Mouse (Mus musculus): ENCODE results near the gene Tbk1. TPM values are rescaled to one million over a fixed set of nuclear protein-coding genes. Genes with fewer than 3 reads are reported as not detected.

Tbk1 gene
- polyA plus RNA-seq, 1 experiment, result 41.5 TPM

GRCm38 (mm10) chr10:121507755-121508544 lies 78.6 kb downstream of the Tbk1 start:
- Histone ChIP-seq H3K4me3 (ENCODE audit: insufficient read depth, low read length) (no peak overlapping the region), H3K4me1 (ENCODE audit: control insufficient read depth, insufficient read depth, low read length) (peaks cover 3% of the 10 kb centered on the region; the same call in 1 of the 2 replicates), H3K27ac (ENCODE audit: insufficient read depth, low read length) (no peak overlapping the region)
- TF ChIP-seq POLR2A (IDR thresholded peaks at IDR 0.05; ENCODE audit: extremely low read depth, insufficient read depth, low read length), result no peak

- Histone ChIP-seq H3K4me1 (ENCODE audit: control insufficient read depth, insufficient read depth, low read length) (peaks cover 3% of the 10 kb centered on the region; the same call in 1 of the 2 replicates), H3K27ac (ENCODE audit: insufficient read depth, low read length) (0 out of 2 replicates have a peak overlapping the region, but pooled peaks have one; percentile 32), H3K4me3 (ENCODE audit: insufficient read depth, low read length) (no peak overlapping the region)
- TF ChIP-seq CTCF (IDR thresholded peaks at IDR 0.05; ENCODE audit: extremely low read depth, insufficient read depth, low read length) (no peak), POLR2A (IDR thresholded peaks at IDR 0.05; ENCODE audit: extremely low read depth, insufficient read depth, low read length) (no peak)
Measured at GRCm38 (mm10) chr10:121506731-121507583, 79.6 kb downstream of the Tbk1 start.

DNA sequence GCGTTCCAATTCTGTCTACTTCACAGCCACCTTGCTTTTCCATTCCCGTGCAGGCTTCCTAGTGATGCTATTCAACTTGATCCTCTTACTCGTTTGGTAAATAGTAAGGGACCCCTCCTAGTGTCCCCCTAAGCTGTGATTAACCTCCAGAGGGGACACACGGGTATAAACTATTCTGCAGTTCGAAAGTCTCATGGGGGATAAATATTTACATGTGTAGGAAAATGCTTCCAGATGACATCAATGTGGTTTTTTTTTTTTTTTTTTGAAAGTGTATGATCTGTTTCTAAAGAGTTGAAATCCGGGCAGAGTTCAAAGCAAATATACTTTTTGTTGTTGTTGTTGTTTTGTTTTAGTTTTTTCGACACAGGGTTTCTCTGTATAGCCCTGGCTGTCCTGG lies 80.7 kb downstream of the Tbk1 start:
- TF ChIP-seq POLR2A (IDR thresholded peaks at IDR 0.05; ENCODE audit: extremely low read depth, insufficient read depth, low read length) (no peak), CTCF (IDR thresholded peaks at IDR 0.05; ENCODE audit: extremely low read depth, insufficient read depth, low read length) (no peak)
- Histone ChIP-seq H3K4me1 (ENCODE audit: control insufficient read depth, insufficient read depth, low read length) (peaks cover 3% of the 10 kb centered on the region; the same call in 1 of the 2 replicates), H3K27ac (ENCODE audit: insufficient read depth, low read length) (no peak overlapping the region), H3K4me3 (ENCODE audit: insufficient read depth, low read length) (peak overlapping the region; percentile 31; the same call in 1 of the 2 replicates)

DNA sequence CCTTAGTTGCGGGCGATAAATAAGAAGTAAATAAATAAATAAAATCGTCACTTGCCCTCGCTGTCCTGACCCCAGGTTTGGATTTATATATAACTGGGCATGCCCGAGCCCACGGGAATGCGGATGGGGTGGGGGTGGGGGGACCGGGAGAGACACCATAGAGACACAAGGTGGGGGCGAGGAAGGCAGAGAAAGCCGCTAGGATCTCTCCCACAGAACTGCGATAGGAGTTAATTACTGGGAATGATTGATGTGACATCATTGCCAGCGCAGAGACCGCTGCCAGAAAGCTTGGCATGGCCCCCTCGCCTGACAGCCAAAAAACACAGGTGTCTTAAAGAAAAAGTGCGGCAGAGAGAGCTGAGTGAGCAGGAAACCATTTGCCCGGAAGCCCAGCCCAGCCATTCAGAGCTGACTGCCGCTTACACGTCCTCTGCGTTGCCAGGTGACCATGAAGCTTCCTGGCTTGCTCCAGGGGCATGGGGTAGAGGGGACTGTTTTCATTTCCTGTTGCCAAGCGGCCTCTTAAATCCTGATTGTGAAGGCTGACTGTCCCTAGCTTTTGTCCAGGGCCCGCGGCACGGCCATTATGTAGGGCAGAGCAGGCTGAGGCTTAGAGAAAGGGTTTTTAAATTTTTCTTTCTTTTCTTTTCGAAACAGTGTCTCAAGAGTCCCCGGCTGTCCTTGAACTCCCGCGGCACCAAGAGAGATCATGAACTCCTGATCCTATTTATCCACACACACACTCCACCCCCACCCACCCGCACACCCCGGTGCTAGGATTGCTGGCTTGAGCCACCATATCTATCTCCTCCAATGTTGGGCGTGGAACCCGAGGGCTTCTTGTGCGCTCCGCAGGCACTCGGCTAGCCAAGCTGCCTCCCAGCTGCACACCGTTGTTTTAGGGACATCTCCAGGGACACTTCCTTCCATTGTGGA lies 81.3 kb downstream of the Tbk1 start:
- peak overlapping the region; percentile 31 for H3K4me3 ChIP-seq (ENCODE audit: insufficient read depth, low read length)
- H3K27ac ChIP-seq (ENCODE audit: insufficient read depth, low read length), result no peak overlapping the region
- H3K4me1 ChIP-seq (ENCODE audit: control insufficient read depth, insufficient read depth, low read length), result peaks cover 3% of the 10 kb centered on the region; the same call in 1 of the 2 replicates
- TF ChIP-seq POLR2A (IDR thresholded peaks at IDR 0.05; ENCODE audit: extremely low read depth, insufficient read depth, low read length) (peak; percentile 78), CTCF (IDR thresholded peaks at IDR 0.05; ENCODE audit: extremely low read depth, insufficient read depth, low read length) (no peak)

- TF ChIP-seq CTCF (IDR thresholded peaks at IDR 0.05; ENCODE audit: extremely low read depth, insufficient read depth, low read length) (no peak), POLR2A (IDR thresholded peaks at IDR 0.05; ENCODE audit: extremely low read depth, insufficient read depth, low read length) (no peak)
- Histone ChIP-seq H3K4me3 (ENCODE audit: insufficient read depth, low read length) (no peak overlapping the region), H3K4me1 (ENCODE audit: control insufficient read depth, insufficient read depth, low read length) (peaks cover 1% of the 10 kb centered on the region; the same call in 1 of the 2 replicates), H3K27ac (ENCODE audit: insufficient read depth, low read length) (no peak overlapping the region)
Measured at GRCm38 (mm10) chr10:121501160-121501559, 85.4 kb downstream of the Tbk1 start.

- Histone ChIP-seq H3K4me1 (ENCODE audit: control insufficient read depth, insufficient read depth, low read length) (peaks cover 1% of the 10 kb centered on the region; the same call in 1 of the 2 replicates), H3K4me3 (ENCODE audit: insufficient read depth, low read length) (no peak overlapping the region), H3K27ac (ENCODE audit: insufficient read depth, low read length) (no peak overlapping the region)
- TF ChIP-seq POLR2A (IDR thresholded peaks at IDR 0.05; ENCODE audit: extremely low read depth, insufficient read depth, low read length) (no peak), CTCF (IDR thresholded peaks at IDR 0.05; ENCODE audit: extremely low read depth, insufficient read depth, low read length) (no peak)
Measured at GRCm38 (mm10) chr10:121500034-121500433, 86.6 kb downstream of the Tbk1 start.

GRCm38 (mm10) chr10:121499063-121499462 lies 87.5 kb downstream of the Tbk1 start:
- TF ChIP-seq CTCF (IDR thresholded peaks at IDR 0.05; ENCODE audit: extremely low read depth, insufficient read depth, low read length) (no peak), POLR2A (IDR thresholded peaks at IDR 0.05; ENCODE audit: extremely low read depth, insufficient read depth, low read length) (no peak)
- H3K27ac ChIP-seq (ENCODE audit: insufficient read depth, low read length), result no peak overlapping the region
- peaks cover 1% of the 10 kb centered on the region; the same call in 1 of the 2 replicates for H3K4me1 ChIP-seq (ENCODE audit: control insufficient read depth, insufficient read depth, low read length)
- H3K4me3 ChIP-seq (ENCODE audit: insufficient read depth, low read length), result no peak overlapping the region

GRCm38 (mm10) chr10:121498481-121498904 lies 88.1 kb downstream of the Tbk1 start:
- TF ChIP-seq POLR2A (IDR thresholded peaks at IDR 0.05; ENCODE audit: extremely low read depth, insufficient read depth, low read length) (no peak), CTCF (IDR thresholded peaks at IDR 0.05; ENCODE audit: extremely low read depth, insufficient read depth, low read length) (no peak)
- no peak overlapping the region for H3K27ac ChIP-seq (ENCODE audit: insufficient read depth, low read length)
- H3K4me1 ChIP-seq (ENCODE audit: control insufficient read depth, insufficient read depth, low read length), result peaks cover 1% of the 10 kb centered on the region; the same call in 1 of the 2 replicates
- H3K4me3 ChIP-seq (ENCODE audit: insufficient read depth, low read length), result no peak overlapping the region
